Mouse (Mus musculus) cerebellum, adult 9-11 months (tissue): Measurements from ENCODE around the gene Bst2.

Source experiments
- DNase-seq: peaks from one replicate; pipeline ENCODE4 v3.0.0; 2022

The Bst2 gene

GRCm38 (mm10) chr8:71516786-71517185 lies 20.5 kb downstream of the Bst2 start:
- no peak for DNase-seq

- no peak for DNase-seq
These were observed 22.2 kb downstream of the Bst2 start for GRCm38 (mm10) chr8:71515043-71515442.

- no peak for DNase-seq
These were observed 24.1 kb downstream of the Bst2 start for GRCm38 (mm10) chr8:71513018-71513754.

DNA sequence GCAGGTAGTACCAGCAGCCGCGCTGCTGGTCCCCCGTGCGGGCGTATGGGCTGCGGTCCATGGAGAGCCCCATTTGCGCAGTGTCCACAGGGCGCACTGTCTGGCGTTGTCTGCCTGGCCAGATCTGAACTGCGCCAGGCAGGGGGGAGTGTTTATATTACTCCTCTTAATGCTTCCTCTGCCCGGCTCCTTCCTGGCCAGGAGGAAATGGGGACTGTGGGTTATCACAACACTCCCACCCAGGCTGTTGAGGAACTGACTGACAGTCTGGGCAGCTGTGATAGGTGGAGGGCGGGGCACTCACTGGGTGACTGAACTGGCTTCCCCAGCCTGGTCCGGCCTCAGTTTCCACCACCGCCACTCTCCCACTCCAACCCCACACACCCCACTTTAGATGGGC lies 25.6 kb downstream of the Bst2 start, which contains the start of gene Plvap:
Gene Plvap (minus strand): TSS at position 109 of the 400 bp plus-strand sequence.
- no peak for DNase-seq

- peak; percentile 27 for DNase-seq
These were observed 27.9 kb downstream of the Bst2 start for GRCm38 (mm10) chr8:71509316-71509715.

DNA sequence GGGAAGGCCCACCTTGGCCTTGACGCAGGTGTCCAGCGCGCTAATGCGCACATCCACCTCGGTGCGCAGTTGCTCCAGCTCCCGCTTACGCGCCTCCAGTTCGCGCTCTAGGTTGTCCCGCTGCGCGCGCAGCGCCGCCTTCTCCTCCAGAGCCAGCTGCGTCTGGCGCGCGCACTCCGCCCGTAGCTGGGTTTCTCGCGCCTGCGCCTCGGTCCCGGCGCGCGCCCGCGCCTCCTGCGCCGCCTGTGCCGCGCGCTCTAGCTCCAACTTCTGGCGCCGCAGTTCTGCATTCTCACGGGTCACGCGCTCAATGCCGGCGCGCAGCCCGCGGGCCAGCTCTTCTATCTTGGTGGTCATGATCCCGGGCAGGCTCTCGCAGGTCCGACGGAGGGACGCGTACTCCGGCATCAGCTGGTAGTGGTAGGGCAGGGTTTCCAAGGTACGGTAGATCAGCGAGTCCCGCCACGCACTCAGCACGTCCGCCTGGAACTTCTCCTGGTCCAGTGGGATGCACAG lies 29.6 kb downstream of the Bst2 start:
- peak; percentile 86 for DNase-seq

GRCm38 (mm10) chr8:71505979-71506378 lies 31.3 kb downstream of the Bst2 start:
- peak; percentile 78 for DNase-seq

- DNase-seq = peak; percentile 43
These were observed 31.9 kb downstream of the Bst2 start for GRCm38 (mm10) chr8:71505326-71505725.

- DNase-seq = no peak
These were observed 32.9 kb downstream of the Bst2 start for GRCm38 (mm10) chr8:71504349-71504748.

DNA sequence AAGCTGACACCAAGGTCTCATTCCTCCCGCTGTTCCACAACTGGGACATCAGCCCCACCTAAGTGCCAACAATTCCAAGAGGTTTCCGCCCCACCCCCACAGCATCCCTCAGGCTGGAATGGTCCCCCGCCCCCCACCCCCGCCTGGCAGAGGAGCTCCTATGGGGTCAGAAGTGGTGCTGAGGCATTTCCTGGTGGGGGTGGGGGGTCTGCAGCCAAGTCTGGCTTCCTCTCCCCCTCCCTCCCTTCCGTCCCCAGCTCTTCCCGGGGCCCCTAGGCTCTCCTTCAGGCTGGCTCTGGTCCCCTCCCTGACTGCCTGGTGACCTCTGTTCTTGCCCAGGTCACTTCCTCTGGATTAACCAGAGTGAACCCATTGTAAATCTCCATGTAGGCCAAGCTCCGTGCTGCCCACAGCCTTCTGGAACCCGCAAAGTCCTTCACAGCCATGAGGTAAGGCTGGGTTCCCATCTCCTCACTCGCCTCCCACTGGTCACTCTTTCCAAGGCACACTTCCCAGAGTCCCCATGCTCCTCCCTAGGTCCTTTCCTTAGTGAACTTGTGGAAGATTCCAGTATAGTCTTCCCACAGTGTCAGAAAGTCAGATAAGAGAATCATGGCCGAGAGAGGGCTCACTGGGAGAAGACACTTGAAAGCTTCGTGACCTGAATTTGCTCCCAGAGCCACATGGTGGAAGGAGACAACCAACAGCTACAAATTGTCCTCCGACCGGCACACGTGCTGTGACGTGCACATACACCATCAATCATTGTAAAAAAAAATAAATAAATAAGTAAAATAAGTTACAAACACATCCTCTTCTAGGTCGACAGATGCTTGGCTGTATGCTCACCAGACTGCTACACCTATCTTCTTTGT lies 38.2 kb downstream of the Bst2 start:
- peak; percentile 24 for DNase-seq

DNA sequence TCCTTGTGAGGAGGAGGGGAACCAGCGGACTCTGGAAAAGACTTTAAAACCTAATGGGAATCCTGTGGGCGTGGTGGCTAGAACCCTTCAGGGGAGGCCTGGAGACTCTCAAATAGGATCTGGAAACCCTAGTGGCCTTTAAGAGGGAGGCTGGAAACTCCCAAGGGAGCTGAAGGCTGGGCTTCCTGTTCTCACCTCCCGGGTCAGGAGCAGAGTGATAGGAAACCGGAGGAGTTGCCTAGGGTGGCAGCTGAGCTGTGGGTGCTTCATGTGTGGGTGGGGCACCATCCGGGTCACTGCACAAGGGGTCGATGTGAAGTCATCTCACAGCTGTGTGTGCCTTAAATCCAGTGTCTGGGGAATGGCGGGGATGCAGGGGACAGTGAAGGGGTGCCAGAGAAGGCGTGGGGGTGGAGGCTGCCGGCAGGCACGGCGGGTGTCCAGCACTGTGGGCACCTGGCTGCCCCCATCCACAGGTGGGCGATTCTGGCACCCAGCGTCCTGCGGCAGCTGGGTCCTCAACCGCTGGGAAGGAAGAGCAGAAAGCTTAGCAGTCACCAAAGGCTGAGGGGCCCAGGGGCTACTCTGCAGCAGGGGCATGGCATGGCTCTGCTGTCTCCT lies 39.3 kb downstream of the Bst2 start:
- peak; percentile 47 for DNase-seq

DNA sequence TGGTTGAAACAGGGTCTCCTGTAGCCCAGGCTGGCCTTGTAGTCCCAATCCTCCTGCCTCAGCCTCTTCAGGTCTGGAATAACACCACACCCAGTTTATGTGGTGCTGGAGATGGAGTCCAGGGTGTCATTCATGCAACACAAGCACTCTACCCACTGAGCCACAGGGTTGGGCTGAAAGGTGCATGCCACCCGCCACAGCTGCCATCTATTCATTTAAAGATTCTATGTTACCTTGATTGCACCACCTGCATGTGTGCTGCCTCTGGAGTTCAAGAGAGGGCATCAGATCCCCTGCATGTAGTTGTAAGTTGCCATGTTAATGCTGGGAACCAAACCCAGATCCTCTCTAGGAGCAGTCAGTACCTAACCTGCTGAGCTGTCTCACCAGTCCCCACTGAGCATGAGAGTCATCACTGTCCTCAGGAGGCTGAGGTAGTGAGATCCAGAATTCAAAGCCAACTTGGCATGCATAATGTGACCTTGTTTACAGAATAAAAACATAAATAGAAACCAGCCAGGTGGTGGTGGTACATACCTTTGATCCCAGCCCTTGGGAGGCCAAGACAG lies 40.1 kb downstream of the Bst2 start:
- peak; percentile 50 for DNase-seq

DNA sequence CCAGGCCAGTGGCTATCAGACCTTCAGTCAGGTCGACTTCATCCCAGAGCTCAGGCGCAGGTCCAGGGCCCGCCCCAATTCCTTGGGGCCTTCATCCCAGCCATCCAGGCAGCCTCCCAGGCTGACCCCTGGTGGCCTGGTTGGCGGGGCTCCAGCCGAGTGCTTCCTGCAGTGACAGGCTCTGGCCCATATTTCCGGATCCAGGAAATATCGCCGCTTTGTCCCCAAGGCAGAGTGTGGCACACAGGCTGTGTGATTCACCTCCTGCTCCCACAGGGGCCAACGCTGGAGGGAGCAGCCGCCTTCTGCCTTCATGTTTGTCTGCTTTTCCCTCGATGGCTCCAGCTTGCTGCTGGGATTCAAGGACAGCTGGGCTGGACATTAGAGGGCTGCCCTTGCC lies 40.8 kb downstream of the Bst2 start:
- peak; percentile 80 for DNase-seq

GRCm38 (mm10) chr8:71495811-71496210 lies 41.4 kb downstream of the Bst2 start:
- peak; percentile 55 for DNase-seq

- peak; percentile 84 for DNase-seq
These were observed 42.2 kb downstream of the Bst2 start for GRCm38 (mm10) chr8:71495039-71495438.

- peak; percentile 92 for DNase-seq
These were observed 48.8 kb downstream of the Bst2 start for GRCm38 (mm10) chr8:71488454-71488853.

- peak; percentile 75 for DNase-seq
These were observed 49.4 kb downstream of the Bst2 start, which contains the start of gene Gtpbp3 for GRCm38 (mm10) chr8:71487691-71488445. Gene Gtpbp3, plus strand, starts transcription at chr8:71488103.

DNA sequence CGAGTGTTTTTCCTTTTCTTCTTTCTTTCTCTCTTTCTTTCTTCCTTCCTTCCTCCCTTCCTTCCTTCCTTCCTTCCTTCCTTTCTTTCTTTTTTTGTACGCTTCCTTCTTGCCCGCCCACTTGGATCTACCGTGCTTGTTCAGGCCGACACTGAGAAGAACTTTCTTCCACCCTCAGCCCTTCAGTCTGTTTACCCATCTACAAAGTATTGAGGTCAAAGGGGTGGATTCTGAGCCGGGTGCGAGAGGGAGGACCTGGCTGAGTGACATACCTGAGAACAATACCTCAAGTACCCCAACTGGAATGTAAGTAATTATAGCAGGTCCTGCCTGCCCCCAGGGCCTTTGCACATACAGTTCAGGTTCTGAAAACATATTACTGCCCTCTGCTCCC lies 51.1 kb downstream of the Bst2 start:
- no peak for DNase-seq

DNA sequence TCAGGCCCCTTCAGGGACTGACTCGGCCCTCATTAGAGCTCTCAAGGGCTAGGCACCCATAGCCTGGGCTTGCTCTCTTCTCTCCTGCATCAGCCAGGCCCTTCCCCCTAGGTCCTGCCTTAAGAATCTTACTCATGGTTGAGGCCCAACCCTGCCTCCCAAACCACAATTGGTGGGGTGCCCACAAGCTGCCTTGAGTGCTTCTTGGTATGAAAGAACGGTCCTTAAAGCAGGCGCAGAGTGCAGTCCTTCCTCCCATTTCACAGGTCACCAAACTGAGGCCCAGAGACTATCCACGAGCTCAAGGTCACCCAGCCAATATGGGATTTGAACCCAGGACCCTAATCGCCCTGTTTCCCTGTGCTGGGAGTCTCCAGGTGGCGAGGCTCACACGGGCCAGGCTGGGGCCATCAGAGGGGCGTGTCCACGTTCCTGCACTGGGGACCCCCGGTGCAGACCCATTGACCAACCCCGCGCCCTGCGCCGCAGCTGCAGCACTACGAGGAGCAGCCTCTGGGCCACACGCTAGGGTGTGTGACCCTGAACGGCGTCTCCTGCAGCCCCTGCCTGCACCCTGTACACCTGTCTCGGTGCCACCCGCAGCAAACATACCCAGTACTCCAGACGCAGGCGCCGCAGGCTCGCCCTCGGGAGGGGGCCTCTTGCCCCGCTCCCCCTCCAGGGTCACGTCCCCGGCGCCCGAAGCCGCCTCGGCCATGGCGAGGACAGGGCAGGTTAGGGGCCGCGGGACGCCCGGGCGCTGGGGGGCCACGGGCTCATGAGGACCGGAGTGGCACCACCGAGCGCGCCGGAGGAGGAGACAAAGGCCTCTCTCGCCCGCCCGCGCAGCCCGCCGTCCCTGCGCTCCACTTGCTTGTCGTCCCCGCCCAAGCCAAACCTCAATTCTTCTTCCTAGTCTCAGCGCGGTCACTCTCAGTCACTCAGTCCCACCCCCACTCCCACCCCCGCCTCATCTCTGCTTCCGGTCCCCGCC lies 51.8 kb downstream of the Bst2 start, which contains the start of gene Ano8:
Gene Ano8 (minus strand): TSS at position 822 of the 994 bp plus-strand sequence.
- peak; percentile 89 for DNase-seq

- DNase-seq = peak; percentile 67
These were observed 52.5 kb downstream of the Bst2 start for GRCm38 (mm10) chr8:71484736-71485135.
